Mouse (Mus musculus) hindbrain, embryonic 10.5 days (tissue): ENCODE measurements around the gene Btnl2. TPM values are rescaled to one million over a fixed set of nuclear protein-coding genes. Genes with fewer than 3 reads are reported as not detected.
"Not testable (repeated sequence)": the region's sequence is repeated elsewhere in the genome, so short reads cannot be mapped to it uniquely, and the experiment has no call there.

Experiments
- DNase-seq: peaks from one replicate; pipeline ENCODE4 v3.0.0-alpha.2; 2017; ENCODE audit warnings: low spot score
- H3K27ac ChIP-seq: fragments of 300-500 bp; sonication (generic); 2 replicates; pipeline ENCODE4 v1.5.1; 2016; ENCODE audit warnings: mild to moderate bottlenecking, moderate library complexity
- H3K27me3 ChIP-seq: fragments of 300-500 bp; sonication (generic); 2 replicates; pipeline ENCODE4 v1.6.1; 2016; ENCODE audit warnings: mild to moderate bottlenecking; ENCODE audit not compliant: poor library complexity, insufficient read depth, severe bottlenecking
- H3K36me3 ChIP-seq: fragments of 300-500 bp; sonication (generic); 2 replicates; pipeline ENCODE4 v1.6.1; 2016; ENCODE audit warnings: mild to moderate bottlenecking, moderate library complexity
- H3K4me1 ChIP-seq: fragments of 300-500 bp; sonication (generic); replicated peaks from 2 replicates; pipeline ENCODE4 v1.6.1; 2016; ENCODE audit warnings: mild to moderate bottlenecking
- H3K4me3 ChIP-seq: fragments of 300-500 bp; sonication (generic); 2 replicates; pipeline ENCODE4 v1.5.1; 2016; ENCODE audit warnings: mild to moderate bottlenecking, moderate library complexity
- H3K9me3 ChIP-seq: fragments of 300-500 bp; sonication (generic); 2 replicates; pipeline ENCODE4 v1.6.1; 2016; ENCODE audit warnings: mild to moderate bottlenecking, moderate library complexity
- WGBS: fragments of 180-500 bp; shearing (Covaris S2); methylation state at CpG from one replicate; pipeline ENCODE4 v1.1.7; 2016; 5-methylcytosine and 5-hydroxymethylcytosine counted together
- polyA plus RNA-seq: library from polyadenylated mRNA; unstranded; fragments of >200 nt; fragmentation: Nextera tagmentation; extraction: Ambion mirVana; gene quantifications from 2 replicates; pipeline ENCODE4 v1.2.1, GENCODE M21; 2016

Btnl2 gene
- not detected in 2 replicates for polyA plus RNA-seq

DNA sequence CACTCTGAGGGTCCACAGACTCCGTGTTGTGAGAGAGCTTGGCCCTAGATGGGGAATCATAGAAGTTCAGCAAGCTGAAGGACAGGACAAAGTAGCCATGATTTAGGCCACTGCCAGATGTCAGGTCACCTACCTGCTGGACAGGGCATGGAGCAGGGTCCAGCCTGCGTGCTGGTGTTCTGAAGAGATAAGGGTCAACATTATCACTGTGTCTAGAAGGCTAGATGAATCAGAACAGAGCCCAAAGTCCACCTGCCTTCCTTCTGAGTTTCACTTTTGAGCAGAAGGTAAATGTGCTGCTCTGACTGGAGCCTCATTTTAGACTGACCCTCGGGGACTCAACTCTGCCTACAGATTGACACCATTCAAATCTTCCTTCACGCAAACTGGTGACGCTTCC lies at the start of gene Btnl2:
Gene Btnl2, plus strand, starts transcription at position 284 of the 400 bp plus-strand sequence.
- Histone ChIP-seq H3K9me3 (no peaks in the 10 kb centered on the region), H3K4me3 (no peak within 1 kb of the TSS), H3K27me3 (no peaks in the 10 kb centered on the region; the same call in 1 of the 2 replicates), H3K36me3 (no peaks in the 10 kb centered on the region), H3K4me1 (no peaks in the 10 kb centered on the region), H3K27ac (no peak within 1 kb of the TSS)
- 88% methylated on average over 5 of the region's 5 CpGs for WGBS
- no peak for DNase-seq

DNA sequence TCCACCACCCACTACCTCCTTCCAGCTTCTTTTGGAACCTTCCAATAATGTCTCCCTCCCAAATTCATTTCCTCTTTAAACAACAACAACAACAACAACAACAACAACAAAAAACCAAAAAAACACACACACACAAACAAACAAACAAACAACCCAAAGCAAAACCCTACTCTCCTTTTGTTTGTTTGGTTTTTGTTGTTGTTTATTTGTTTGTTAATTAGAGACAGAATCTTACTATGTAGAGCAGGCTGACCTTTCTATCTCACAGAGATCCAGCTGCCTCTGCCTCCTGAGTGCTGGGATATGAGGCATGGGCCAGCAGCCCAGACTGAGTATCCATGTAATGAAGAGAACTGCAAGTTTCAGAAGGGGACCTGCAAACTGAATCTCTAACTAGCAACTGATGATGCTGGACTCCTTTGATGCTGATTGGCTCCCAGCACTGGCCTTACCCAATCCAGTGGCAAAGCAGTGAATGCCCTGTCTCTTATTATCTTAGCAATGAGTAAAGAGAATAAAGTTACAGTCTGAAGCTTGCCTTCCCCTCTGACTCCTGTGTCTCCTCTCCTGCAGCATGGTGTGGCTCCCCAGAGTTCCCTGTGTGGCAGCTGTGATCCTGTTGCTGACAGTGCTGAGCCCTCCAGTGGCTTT lies 49.1 kb upstream of the Btnl2 start, which contains the start of gene H2-Eb1:
Gene H2-Eb1, plus strand, starts transcription at position 488 of the 651 bp plus-strand sequence.
- Histone ChIP-seq H3K9me3 (no peaks in the 10 kb centered on the region), H3K4me3 (no peak within 1 kb of the TSS), H3K36me3 (no peaks in the 10 kb centered on the region), H3K27me3 (peaks cover 5% of the 10 kb centered on the region; the same call in 1 of the 2 replicates), H3K4me1 (peaks cover 5% of the 10 kb centered on the region), H3K27ac (no peak within 1 kb of the TSS)
- peak; percentile 71 for DNase-seq

DNA sequence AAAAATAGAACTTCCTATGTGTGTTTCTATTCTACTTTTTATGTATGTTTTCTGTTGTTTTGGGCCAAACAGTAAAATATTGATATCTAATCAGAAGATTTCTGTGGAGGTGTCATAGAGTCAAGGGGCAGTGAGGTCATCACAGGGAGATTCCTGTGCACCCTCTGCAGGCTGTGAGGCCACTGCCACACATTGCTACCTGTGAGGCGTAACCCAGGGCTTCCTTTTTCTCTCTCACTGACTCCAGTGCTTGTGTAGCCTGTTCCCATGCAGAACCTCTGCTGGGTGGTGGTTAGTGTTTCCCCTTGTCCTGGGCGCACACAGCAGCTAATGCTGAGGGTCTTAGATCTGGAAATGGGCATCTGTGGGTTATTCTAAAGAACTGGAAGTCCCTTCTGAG lies 48.2 kb upstream of the Btnl2 start:
- H3K27ac ChIP-seq: no peak overlapping the region
- peaks cover 5% of the 10 kb centered on the region; the same call in 1 of the 2 replicates for H3K27me3 ChIP-seq
- DNase-seq: no peak
- 87% methylated on average over 2 of the region's 2 CpGs for WGBS
- H3K4me1 ChIP-seq: peaks cover 5% of the 10 kb centered on the region
- H3K4me3 ChIP-seq: no peak overlapping the region
- no peaks in the 10 kb centered on the region for H3K36me3 ChIP-seq
- no peaks in the 10 kb centered on the region for H3K9me3 ChIP-seq

DNA sequence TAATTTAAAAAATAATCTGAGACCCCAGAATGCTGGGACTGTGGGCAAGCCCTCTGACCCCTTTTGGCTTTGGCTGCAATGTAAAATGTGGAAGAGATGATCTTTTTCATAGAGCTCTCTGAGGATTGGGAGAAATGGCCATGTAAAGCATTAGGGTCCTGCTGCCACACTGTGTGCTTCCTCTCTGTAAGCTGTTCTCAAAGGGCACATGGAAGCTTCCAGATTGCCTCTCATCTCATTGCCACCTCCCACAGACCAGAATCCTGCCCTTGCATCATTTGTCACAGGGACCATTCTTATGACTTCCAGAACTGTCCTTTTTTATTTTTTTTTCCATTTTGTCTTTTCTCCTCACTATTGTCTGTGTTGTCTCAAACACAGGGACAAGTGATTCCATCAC lies 47.4 kb upstream of the Btnl2 start:
- Histone ChIP-seq H3K9me3 (no peaks in the 10 kb centered on the region), H3K27me3 (peaks cover 5% of the 10 kb centered on the region; the same call in 1 of the 2 replicates), H3K4me3 (no peak overlapping the region), H3K36me3 (no peaks in the 10 kb centered on the region), H3K4me1 (peaks cover 5% of the 10 kb centered on the region), H3K27ac (no peak overlapping the region)
- no peak for DNase-seq

DNA sequence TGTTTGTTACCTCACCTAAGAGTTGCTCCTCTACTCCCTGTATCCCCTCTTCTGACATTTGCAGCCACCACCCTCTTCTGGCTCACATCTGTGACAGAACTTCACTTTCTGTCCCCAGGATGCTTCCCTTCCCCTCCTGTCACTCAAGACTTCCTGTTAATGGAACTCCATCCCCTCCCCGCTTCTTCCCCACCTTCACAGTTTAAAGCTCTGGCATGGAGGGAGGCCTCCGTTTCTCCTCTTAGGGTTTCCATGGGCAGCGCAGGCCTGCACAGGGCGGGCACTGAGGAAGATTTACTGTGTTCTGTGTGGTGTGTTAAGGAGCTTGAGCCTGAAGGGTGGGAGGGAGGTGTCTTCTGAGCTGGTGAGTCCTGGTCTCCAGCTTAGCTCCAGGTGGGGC lies 46.5 kb upstream of the Btnl2 start:
- H3K4me1 ChIP-seq: peaks cover 5% of the 10 kb centered on the region
- no peak for DNase-seq
- H3K36me3 ChIP-seq: no peaks in the 10 kb centered on the region
- WGBS: 78% methylated on average over 4 of the region's 4 CpGs
- H3K27ac ChIP-seq: no peak overlapping the region
- H3K9me3 ChIP-seq: no peaks in the 10 kb centered on the region
- H3K4me3 ChIP-seq: no peak overlapping the region
- H3K27me3 ChIP-seq: peaks cover 5% of the 10 kb centered on the region; the same call in 1 of the 2 replicates

DNA sequence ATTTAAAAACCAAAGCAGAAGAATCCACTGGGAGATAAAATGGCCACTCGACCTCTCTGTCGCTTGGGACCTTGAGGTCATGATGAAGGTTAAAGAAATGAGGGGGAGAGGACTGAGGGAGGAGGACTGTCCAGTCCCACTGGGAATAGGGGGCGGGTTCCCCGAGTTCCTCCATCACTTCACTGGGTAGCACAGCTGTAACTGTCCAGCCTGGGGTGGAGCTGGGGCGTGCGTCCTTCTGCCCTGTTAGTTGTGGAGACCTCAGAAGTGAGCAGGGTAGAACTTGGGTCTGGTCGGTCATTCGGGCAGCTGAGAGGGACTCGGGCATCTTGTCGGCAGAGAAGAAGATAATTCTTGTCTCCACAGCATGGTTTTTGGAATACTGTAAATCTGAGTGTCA lies 45.4 kb upstream of the Btnl2 start:
- Histone ChIP-seq H3K4me3 (peak overlapping the region; percentile 64), H3K36me3 (no peaks in the 10 kb centered on the region), H3K4me1 (peaks cover 5% of the 10 kb centered on the region), H3K27ac (peak overlapping the region; percentile 83), H3K27me3 (peaks cover 5% of the 10 kb centered on the region; the same call in 1 of the 2 replicates), H3K9me3 (no peaks in the 10 kb centered on the region)
- no peak for DNase-seq
- WGBS: 26% methylated on average over 10 of the region's 10 CpGs

DNA sequence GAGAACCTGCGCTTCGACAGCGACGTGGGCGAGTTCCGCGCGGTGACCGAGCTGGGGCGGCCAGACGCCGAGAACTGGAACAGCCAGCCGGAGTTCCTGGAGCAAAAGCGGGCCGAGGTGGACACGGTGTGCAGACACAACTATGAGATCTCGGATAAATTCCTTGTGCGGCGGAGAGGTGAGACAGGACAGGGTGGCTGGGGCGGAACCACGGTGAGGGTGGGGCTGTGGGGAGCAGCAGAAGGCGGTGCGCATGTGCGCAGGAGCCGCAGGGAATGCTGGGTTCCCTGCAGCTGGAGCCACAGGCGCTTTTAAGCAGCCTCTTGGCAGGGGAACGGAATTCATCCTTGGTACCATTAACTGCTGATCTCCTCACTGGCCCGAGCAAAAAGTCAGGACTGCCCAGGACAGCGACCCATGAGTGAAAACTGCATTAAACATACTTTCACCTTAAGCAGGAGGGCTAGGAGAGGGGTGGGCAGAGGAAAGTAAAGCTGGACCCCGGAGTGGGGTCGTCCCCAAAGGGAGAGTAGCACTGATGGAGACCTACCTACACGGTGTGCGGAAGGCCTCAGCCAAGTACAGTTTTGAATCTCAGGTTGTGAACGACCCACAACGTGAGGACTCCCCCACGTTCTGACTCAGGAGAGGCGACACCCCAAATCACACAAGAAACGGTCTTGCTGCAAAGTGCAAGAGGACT lies 44.8 kb upstream of the Btnl2 start:
- peaks cover 5% of the 10 kb centered on the region; the same call in 1 of the 2 replicates for H3K27me3 ChIP-seq
- 25% methylated on average over 38 of the region's 38 CpGs for WGBS
- H3K4me1 ChIP-seq: peaks cover 5% of the 10 kb centered on the region
- H3K36me3 ChIP-seq: no peaks in the 10 kb centered on the region
- H3K4me3 ChIP-seq: peak overlapping the region; percentile 64
- peak overlapping the region; percentile 83 for H3K27ac ChIP-seq
- H3K9me3 ChIP-seq: no peaks in the 10 kb centered on the region
- peak; percentile 72 for DNase-seq

DNA sequence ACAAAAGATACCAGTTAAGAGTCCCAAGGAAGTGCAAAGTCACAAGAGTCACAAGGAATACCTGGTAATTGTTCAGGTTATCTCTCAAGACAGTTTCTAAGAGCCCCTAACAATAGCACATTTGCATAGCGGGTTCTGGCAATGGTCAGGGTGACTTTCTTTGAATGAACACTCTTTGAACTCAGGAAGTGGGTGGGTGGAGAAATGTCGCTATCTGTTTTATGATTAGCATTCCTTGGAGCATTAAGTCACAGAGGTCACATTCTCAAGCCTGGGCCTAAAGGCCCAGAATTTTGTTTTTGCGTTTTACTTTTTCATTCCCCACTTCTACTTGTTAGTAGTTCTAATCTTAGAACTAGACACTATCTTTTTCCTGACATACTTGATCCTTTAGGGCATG lies 44.1 kb upstream of the Btnl2 start:
- WGBS: 80% methylated on average over 3 of the region's 3 CpGs
- H3K36me3 ChIP-seq, H3K9me3 ChIP-seq, H3K4me3 ChIP-seq, H3K27me3 ChIP-seq, H3K4me1 ChIP-seq, H3K27ac ChIP-seq, DNase-seq: not testable (repeated sequence)

DNA sequence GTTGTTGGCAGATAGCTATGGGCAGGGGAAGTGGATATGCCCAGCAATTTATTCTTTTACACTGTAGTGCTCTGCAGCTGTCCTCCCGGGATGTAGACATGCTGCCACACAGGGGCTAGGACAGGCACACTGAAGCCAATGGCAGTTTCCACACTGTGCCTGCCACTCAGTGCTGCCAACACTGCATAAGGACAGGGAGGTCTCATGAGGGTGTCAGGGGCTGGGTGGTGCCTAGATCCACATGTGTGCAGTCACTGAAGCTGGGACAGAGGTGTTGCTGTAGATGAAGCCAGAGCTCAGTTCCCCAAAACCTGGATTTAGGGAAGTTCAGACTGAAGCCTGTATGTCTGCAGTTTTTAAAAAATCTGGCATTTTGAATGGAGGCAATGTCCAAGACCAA lies 42.4 kb upstream of the Btnl2 start:
- Histone ChIP-seq H3K9me3 (no peaks in the 10 kb centered on the region), H3K36me3 (no peaks in the 10 kb centered on the region), H3K4me3 (no peak overlapping the region), H3K27me3 (peaks cover 5% of the 10 kb centered on the region; the same call in 1 of the 2 replicates), H3K27ac (no peak overlapping the region), H3K4me1 (peaks cover 10% of the 10 kb centered on the region)
- no peak for DNase-seq
- 92% methylated on average over 1 of the region's 1 CpGs for WGBS

DNA sequence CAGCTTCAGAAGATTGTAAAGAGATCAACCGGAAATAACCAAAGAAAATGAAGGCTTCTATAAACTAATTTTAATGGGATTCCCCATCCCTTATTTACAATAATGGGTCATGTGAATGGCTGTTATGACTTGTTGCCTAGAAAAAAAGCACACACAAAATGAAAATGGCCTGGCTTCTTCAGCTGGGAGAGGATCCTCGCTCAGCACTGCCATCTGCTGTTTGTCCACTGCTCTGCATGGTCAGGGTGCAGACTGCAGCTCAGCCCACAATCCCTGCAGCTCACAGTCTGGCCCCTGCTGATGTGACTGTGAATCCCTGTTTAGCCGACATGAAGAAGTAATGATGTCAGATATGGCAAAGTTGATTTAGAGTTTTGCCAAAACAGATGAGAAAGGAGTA lies 41.2 kb upstream of the Btnl2 start:
- Histone ChIP-seq H3K36me3 (no peaks in the 10 kb centered on the region), H3K27me3 (no peaks in the 10 kb centered on the region), H3K4me3 (no peak overlapping the region), H3K9me3 (no peaks in the 10 kb centered on the region), H3K4me1 (peaks cover 10% of the 10 kb centered on the region), H3K27ac (no peak overlapping the region)
- WGBS: 42% methylated on average over 3 of the region's 3 CpGs
- peak; percentile 82 for DNase-seq

DNA sequence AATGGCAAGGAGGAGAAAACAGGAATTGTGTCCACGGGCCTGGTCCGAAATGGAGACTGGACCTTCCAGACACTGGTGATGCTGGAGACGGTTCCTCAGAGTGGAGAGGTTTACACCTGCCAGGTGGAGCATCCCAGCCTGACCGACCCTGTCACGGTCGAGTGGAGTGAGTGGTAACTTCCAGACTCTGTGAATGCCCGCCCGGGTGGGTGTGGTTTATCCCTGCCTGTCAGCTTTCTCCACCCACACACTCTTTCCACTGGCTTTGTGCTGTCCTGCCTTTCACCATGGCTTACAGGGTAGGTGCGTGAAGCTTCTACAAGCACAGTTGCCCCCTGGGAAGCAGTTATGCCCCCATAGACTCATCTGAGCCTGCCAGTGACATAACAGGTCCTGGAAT lies 40.3 kb upstream of the Btnl2 start:
- Histone ChIP-seq H3K27me3 (no peaks in the 10 kb centered on the region), H3K9me3 (no peaks in the 10 kb centered on the region), H3K27ac (no peak overlapping the region), H3K4me3 (no peak overlapping the region), H3K4me1 (peaks cover 8% of the 10 kb centered on the region), H3K36me3 (no peaks in the 10 kb centered on the region)
- 69% methylated on average over 9 of the region's 9 CpGs for WGBS
- no peak for DNase-seq

DNA sequence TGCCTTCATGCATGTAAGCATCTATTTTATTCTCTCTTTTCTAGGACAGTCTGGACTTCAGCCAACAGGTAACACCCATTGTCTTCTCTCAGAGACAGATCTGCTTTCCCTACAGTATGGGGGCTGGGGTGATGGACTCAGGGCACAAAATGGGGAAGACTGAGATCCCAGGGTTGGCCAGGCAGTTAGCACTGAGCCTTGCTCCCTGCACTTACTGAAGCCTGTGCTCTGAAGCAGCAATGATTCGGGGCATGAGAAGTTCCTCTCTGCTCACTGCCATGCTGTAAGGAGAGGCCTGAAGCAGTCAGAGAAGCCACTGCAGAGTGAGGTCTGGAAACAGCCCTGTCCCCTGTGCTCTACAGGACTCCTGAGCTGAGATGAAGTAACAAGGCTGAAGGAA lies 39.1 kb upstream of the Btnl2 start:
- Histone ChIP-seq H3K27me3 (no peaks in the 10 kb centered on the region), H3K9me3 (no peaks in the 10 kb centered on the region), H3K4me3 (no peak overlapping the region), H3K4me1 (0 out of 2 replicates have a peak, but pooled peaks cover 5% of the 10 kb centered on the region), H3K27ac (no peak overlapping the region), H3K36me3 (no peaks in the 10 kb centered on the region)
- no peak for DNase-seq
- 90% methylated on average over 1 of the region's 1 CpGs for WGBS

DNA sequence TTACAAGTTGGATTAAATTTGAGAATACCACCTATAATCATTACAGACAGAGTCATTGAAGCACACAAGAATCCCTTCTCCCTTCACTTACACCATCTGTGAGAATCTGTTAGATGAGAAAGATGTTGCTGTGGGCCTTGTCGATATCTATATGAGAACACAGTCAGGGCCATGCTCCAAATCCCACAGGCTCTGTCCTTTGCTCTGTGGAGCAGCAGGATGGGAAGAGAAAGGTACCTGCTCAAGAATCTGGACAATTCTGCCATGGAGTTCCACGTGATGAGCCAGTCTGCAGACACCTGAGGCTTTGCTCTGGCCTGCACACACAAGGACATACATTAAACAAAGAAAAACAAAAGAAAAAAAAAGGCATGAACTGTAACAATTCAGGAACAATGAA lies 37.9 kb upstream of the Btnl2 start:
- H3K27ac ChIP-seq: no peak overlapping the region
- WGBS: 72% methylated on average over 2 of the region's 2 CpGs
- no peak overlapping the region for H3K4me3 ChIP-seq
- no peak for DNase-seq
- H3K36me3 ChIP-seq: no peaks in the 10 kb centered on the region
- no peaks in the 10 kb centered on the region for H3K27me3 ChIP-seq
- 0 out of 2 replicates have a peak, but pooled peaks cover 5% of the 10 kb centered on the region for H3K4me1 ChIP-seq
- H3K9me3 ChIP-seq: no peaks in the 10 kb centered on the region
